Mouse (Mus musculus) cerebellum, adult 9-10 months (tissue): Measurements from ENCODE around the gene Msantd4.
"Not testable (repeated sequence)": the region's sequence is repeated elsewhere in the genome, so short reads cannot be mapped to it uniquely, and the experiment has no call there.

ENCODE experiments used
- DNase-seq: peaks from one replicate; pipeline ENCODE4 v3.0.0; 2022

Msantd4 gene

DNA sequence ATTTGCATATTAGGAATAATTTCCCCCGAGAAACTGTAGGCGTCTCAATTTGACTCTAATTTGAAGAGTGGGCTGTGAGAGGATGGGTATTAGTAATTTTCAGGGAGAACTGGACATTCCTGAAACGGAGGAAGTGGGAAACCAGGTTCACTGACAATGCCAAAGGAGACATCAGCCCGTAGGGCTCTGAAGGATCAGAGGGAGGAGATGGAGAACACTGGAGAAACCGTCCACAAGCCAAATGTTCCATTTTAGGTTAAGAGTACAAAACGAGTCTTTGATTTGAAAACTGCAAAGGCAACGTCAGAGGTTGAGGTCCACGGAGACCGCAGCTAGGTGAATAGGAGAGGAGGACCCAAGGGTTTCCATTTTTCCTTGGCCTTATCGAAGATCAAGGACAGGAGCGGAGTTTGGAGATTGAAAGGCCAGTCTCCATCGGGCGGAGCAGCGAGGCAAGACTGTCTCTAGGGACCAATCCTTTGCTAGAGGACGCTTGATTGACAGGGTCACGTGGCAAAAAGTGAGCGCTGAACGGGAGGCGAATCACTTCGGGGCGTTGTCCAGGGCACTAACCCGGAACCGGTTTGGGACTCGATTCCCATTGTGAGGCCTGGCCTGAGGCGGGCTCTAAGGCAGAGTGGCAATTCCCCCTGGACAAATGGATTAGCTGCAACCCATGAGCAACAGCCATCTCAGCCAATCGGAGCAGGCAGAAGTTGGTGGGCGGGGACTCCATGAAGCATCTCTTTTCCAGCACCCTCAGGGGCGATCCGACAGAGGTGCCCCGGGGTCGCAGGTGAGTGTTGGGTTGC lies at the start of gene Msantd4:
TSS of gene Msantd4 (plus strand) at position 735 of the 812 bp plus-strand sequence.
- DNase-seq, result peak; percentile 99

DNA sequence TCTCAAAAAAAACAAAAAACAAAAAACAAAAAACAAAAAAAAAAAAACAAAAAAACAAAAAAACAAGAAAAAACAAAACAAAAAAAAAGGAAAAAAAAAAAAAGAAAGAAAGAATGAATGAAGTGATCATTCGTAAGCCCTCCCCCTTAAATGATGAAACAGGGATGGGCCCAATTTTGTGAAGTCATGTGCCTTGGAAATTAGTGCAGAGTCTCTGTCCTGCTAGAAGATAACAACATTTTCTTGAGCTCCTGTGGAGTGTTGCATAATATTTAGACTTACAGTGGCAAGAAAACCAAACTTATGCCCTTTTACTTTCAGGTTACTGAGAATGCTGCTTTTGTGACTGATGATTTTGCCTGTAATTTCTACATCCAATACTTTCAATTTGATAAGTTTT lies 23.2 kb upstream of the Msantd4 start:
- no peak for DNase-seq

DNA sequence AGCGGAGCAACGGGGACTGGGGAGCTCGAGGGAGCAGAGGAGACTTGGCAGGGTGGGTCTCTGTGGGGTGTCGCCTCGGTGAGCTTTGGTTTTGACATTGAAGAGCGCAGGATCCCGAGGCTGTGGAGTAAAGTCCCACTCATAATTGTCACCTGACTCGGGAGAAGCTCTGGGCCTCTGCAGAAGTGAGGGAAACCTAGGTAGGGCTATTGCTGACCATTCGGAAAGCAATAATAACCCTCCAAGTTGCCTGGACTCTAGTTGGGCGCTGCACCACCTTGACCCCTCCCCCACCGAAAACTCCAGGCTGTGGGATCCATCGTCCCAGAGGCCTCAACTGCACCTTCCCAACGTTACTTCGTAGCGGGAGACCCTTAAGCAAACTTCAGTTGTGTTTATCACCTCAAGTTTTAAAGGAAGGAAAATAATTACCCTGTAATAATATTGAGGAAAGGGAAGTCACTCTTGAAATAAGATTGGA lies 318 bp downstream of the Msantd4 start:
- no peak for DNase-seq

DNA sequence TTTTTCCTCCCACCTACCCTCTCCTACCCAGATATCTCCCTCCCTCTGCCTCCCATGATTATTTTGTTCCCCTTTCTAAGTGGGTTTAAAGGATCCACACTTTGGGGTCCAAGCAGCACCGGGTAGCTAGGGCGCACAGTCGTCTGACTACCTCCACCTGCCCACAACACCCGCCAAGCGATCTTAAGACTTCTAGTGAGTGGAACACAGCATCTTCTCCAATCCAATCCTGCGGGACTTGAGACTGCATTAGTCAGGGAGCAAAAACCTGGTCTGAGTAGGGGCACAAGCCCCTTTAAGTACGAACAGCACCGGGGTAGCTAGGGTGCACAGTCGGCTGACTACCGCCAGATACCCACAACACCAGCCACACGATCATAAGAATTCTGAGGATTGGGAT lies 24.4 kb downstream of the Msantd4 start:
- DNase-seq, result not testable (repeated sequence)
